In genomic region chr4:45878929-45879328, GRCm38 (mm10) we compare ENCODE assay signal across 9 mouse cellular contexts. TPM values are rescaled to one million over a fixed set of nuclear protein-coding genes. Genes with fewer than 3 reads are reported as not detected.
DNase-seq lines count a peak whose midpoint lies in the region; ATAC-seq lines count a peak whose summit lies in the region.
"Had no signal": no experiment of that assay in that cellular context is flagged by ENCODE, and none has a peak within 500 bp of the region (broad histone marks: within the 10 kb centered on the region; RNA-seq: fewer than 3 reads in every experiment).

No protein-coding gene starts in this region.

- no peaks in the 10 kb centered on the region; the same call in 1 of the 2 replicates for H3K27me3 ChIP-seq in heart, embryonic 12.5 days (replicated peaks)
- H3K27me3 ChIP-seq: hindbrain, embryonic 15.5 days had no signal

- no peaks in the 10 kb centered on the region for H3K36me3 ChIP-seq in heart, embryonic 12.5 days
- H3K36me3 ChIP-seq: hindbrain, embryonic 15.5 days had no signal

- H3K9me3 ChIP-seq in heart, embryonic 12.5 days (replicated peaks): no peaks in the 10 kb centered on the region; the same call in 1 of the 2 replicates
- H3K9me3 ChIP-seq: hindbrain, embryonic 15.5 days had no signal

- intact Hi-C loops in heart, postnatal 10 days (cut with DNase I): no loop called here

- no peak overlapping the region for H3K9ac ChIP-seq in heart, embryonic 12.5 days
- H3K9ac ChIP-seq: hindbrain, embryonic 15.5 days had no signal

- peak; percentile 43 to 55 for DNase-seq in heart, postnatal 10 days
- peak; percentile 56 for DNase-seq in A20 (ENCODE audit: low read depth, low spot score)
- DNase-seq in T-cell, adult 2 months (ENCODE audit: low spot score): peak; percentile 12
- peak; percentile 77 for DNase-seq in embryo, embryonic 11 days
- DNase-seq in layer of hippocampus, adult 8-10 months (ENCODE audit: low spot score in 2 of 2): peak; percentile 9 to 21
- peak; percentile 55 for DNase-seq in naive thymus-derived CD4-positive, alpha-beta T cell, adult 2 months (ENCODE audit: low read depth)
- DNase-seq in gastrocnemius, adult 8-10 months (ENCODE audit: low spot score in 2 of 2): no peak

- no peak overlapping the region for H3K4me2 ChIP-seq in heart, embryonic 12.5 days
- H3K4me2 ChIP-seq: hindbrain, embryonic 15.5 days had no signal

- no peak overlapping the region for H3K27ac ChIP-seq in heart, embryonic 12.5 days (ENCODE audit: poor library complexity, severe bottlenecking)
- H3K27ac ChIP-seq: hindbrain, embryonic 15.5 days had no signal

- 0 out of 2 replicates have a peak, but pooled peaks cover 5% of the 10 kb centered on the region for H3K4me1 ChIP-seq in heart, embryonic 12.5 days (replicated peaks)
- H3K4me1 ChIP-seq: hindbrain, embryonic 15.5 days had no signal

- no peak overlapping the region for H3K4me3 ChIP-seq in heart, embryonic 12.5 days
- H3K4me3 ChIP-seq: hindbrain, embryonic 15.5 days had no signal

- 32% methylated on average over 5 of the region's 5 CpGs for WGBS in heart, embryonic 12.5 days

- ATAC-seq in heart, embryonic 12.5 days (ENCODE audit: insufficient number of reproducible peaks, low FRiP score): no peak

RNA-seq across cellular contexts. Expression of gene Ccdc180, which starts 11.2 kb away (rescaled TPM):
- total RNA-seq in heart, postnatal 10 days (2021): not detected
- polyA plus RNA-seq in heart, embryonic 12.5 days (2016; fragmentation: Nextera tagmentation; extraction: Ambion mirVana): 0.15 and 0.18 TPM in 2 replicates
- under 1 TPM; 0.21 to 0.70 (median 0.36) TPM for total RNA-seq in layer of hippocampus, adult 8-10 months (2022)
- not detected for total RNA-seq in gastrocnemius, adult 8-10 months (2022)

RNA-seq across cellular contexts. Expression of gene Stra6l, which starts 30.5 kb away (rescaled TPM):
- not detected for total RNA-seq in heart, postnatal 10 days (2021)
- polyA plus RNA-seq in heart, embryonic 12.5 days (2016; fragmentation: Nextera tagmentation; extraction: Ambion mirVana): 0.15 TPM in 2 replicates
- under 1 TPM in 2 of 4 experiments, not detected in 2; 0.13 to 0.14 TPM for total RNA-seq in layer of hippocampus, adult 8-10 months (2022)
- total RNA-seq in gastrocnemius, adult 8-10 months (2022): not detected

RNA-seq across cellular contexts. Expression of gene Igfbpl1, which starts 52.2 kb away (rescaled TPM):
- total RNA-seq in heart, postnatal 10 days (2021): 1 to 10 TPM; 2.6 to 3.8 TPM
- 6.1 and 7.0 TPM in 2 replicates for polyA plus RNA-seq in heart, embryonic 12.5 days (2016; fragmentation: Nextera tagmentation; extraction: Ambion mirVana)
- 1 to 10 TPM in 1 of 4 experiments, under 1 TPM in 3; 0.43 to 1.3 (median 0.66) TPM for total RNA-seq in layer of hippocampus, adult 8-10 months (2022)
- not detected for total RNA-seq in gastrocnemius, adult 8-10 months (2022)

Comparison
In these comparisons a context has a peak if more than half of its experiments do, and no peak if none do; other contexts are left out.
1. DNase-seq: peak in heart, postnatal 10 days (2 of 2), A20 (single experiment), T-cell, adult 2 months (single experiment), embryo, embryonic 11 days (single experiment), layer of hippocampus, adult 8-10 months (2 of 2) and naive thymus-derived CD4-positive, alpha-beta T cell, adult 2 months (single experiment); none in gastrocnemius, adult 8-10 months (0 of 2).